Mouse (Mus musculus) ovary, adult 18-20 months (tissue): ENCODE data around the gene Hoxa2.

Source experiments
- DNase-seq: peaks from one replicate; pipeline ENCODE4 v3.0.0; 2022; ENCODE audit warnings: low spot score, mixed read lengths

Hoxa2 gene

DNA sequence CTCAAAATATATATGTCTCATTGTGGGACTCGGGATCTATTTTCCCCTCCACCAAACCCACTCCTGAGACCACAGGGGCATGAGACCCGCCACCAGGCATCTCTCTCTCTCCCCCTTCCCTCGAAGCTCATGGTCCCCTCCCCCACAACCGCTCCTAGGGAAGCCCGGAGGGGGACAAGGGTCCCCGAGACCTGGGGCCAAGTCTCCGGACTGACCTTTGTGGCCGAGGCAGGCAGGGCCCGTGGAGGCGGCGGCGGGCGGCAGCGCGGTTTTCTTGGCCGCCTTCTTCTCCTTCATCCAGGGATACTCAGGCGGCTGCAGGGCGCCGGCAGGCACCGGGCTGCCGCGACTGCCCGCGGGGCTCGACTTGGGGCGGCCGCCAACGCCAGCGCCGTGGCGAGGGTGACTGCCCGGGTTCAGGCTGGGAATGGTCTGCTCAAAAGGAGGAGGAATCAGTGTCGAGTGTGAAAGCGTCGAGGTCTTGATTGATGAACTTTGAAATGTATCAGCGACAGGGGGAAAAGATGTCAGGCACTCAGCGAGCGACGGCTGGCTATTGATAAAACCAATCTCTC lies 493 bp downstream of the Hoxa2 start:
- DNase-seq = no peak

DNA sequence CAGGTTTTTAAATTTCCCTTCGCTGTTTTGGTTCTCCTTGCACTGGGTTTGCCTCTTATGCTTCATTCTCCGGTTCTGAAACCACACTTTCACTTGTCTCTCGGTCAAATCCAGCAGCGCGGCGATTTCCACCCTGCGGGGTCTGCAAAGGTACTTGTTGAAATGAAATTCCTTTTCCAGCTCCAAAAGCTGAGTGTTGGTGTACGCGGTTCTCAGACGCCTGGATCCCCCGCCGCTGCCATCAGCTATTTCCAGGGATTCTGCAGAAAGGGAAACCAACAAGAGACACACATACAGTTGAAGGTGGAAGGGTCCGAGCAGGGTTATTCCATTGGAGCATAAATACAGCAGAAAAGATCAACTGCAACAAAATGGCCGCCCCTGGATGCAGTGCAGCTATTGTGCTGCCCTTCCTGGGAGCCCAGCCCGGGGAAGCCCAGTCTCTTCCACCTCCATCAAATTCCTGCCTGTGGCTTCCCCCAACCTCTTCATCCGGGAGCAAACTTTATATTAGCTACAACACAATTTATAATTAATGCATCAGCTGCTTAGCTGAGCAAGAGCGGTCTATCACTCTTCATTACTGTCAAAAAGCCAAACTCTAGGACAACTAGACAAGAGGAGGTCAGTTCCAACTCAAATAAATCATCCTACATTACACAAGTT lies 1.1 kb downstream of the Hoxa2 start:
- DNase-seq = no peak

GRCm38 (mm10) chr6:52162611-52163365 lies 1.8 kb downstream of the Hoxa2 start:
- DNase-seq = no peak

GRCm38 (mm10) chr6:52162093-52162380 lies 2.6 kb downstream of the Hoxa2 start:
- no peak for DNase-seq

DNA sequence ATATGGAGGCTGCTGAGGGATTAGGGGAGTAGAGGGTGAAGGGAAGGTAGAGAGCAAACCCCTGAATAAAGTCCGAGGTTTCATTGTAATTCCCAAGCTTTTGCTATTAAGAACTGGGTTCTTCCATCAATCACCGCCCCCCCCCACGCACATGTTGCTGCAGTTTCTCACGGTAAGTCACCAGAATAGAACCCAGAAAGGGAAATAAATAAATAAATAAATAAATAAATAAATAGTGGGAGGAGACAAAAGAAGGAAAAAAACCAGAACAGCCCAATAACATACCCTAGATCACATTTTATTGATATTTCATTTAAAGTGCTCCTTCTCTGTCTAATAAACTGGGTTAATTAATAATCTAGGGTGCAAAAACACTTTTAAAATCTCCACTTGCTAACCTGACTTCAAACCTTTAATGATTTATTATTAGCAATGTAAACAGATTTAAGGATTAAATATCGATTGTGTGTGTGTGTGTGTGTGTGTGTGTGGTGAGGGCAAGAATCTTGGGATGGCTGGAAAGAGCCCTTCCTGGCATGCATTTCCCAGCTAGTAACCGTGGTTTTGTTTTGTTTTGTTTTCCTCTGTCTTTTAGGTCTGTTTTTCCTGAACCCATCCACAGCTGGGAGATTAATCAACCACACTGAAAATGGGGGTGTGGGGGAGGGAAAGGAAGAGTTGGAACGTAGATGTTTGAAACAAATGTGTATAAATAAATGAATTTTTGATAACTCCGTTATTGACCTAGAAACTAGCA lies 3.1 kb downstream of the Hoxa2 start:
- no peak for DNase-seq

GRCm38 (mm10) chr6:52160511-52161335 lies 3.9 kb downstream of the Hoxa2 start:
- DNase-seq = peak; percentile 40

GRCm38 (mm10) chr6:52159979-52160378 lies 4.7 kb downstream of the Hoxa2 start:
- no peak for DNase-seq

DNA sequence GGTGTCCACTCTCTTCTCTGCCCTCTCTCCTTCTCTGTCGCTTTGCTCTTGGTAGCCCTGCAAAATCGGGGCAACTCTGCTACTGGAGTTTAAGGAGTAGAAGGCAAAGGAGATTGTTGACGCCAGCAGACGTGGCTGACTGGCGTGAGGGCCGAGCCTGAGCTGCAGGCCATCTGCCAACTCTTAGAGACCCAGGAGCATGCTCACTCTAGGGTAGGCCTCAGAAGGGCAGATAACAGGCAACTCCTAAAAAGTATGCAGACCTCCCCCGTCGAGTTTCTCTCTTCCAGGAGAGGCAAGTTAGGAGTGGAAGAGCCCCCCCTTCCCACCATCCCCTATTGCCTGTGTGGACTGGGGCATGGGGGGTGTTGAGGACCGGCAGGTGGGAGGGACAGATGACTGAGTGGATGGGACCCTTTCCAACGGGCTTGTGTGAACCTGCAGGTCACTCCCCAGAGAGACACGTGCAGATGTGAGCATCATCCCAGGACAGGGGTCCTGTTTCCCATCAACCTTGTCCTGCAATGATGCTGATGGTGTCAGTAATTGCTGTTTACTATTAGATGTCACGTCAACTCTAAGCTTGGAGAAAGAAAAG lies 5.4 kb downstream of the Hoxa2 start:
- no peak for DNase-seq

DNA sequence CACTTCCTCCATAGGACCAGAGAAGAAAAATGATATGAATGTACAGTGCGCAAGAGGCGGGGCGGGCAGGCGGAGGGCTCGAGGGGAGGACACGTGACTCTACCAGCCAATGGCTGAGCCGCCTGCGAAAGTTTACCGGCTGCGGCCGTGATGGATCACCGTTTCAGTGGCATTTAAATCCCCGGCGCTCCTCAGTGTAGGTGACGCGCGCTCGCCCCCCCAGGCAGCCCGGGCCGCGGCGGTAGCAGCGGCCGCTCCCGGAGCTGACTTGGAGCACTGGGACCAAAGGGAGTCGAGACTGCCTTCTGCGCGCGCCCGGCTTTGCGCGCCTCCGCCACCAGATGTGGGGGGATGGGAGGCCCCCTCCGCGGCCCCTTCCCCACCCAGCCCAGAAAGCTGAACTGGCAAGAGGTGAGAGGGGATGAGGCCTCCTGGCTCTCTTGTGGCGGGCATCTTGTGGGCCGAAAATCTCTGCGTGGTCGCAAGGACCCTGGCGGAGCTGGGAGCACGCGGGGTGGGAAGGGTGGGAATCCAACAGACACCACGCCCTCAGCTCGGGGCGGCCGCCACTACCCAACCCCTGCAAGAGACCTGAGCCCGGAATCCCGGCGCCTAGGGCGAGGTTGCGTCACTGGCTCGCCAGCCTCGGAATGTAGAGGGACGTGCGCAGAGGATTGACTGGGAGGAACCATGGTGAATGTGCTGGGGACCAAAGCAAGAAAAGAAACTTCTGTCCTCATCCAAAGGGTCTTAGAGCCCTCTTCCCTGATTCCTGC lies 6.2 kb downstream of the Hoxa2 start, which contains the start of gene Hoxa1:
Hoxa1 (minus strand) TSS at position 42 of the 776 bp plus-strand sequence.
- peak; percentile 44 for DNase-seq

GRCm38 (mm10) chr6:52157466-52158275 lies 7.0 kb downstream of the Hoxa2 start:
- DNase-seq = no peak

DNA sequence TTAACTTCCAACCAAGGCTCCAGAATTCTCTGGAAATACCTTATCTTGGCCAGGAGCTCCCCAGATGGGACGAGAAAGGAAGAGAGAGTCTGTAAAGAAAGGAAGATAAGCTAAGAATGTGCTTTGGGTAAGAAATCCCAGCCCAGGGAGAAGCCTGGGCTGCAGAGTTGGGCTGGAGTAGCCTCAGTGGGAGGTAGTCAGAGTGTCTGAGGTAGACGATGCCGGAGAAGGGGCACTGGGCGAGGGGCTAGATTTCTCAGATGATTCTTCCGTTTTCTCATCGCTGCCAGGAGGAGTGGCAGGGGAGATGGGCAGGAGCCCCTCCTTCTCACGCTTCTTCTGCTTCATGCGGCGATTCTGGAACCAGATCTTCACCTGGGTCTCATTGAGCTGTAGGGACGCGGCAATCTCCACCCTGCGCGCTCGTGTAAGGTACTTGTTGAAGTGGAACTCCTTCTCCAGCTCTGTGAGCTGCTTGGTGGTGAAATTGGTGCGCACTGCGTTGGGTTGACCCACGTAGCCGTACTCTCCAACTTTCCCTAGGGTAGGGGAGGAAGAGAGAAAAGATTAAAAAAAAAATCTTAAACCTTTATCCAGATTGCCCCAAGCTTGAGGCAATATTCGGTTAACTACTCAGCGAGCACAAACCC lies 8.0 kb downstream of the Hoxa2 start:
- DNase-seq = no peak

DNA sequence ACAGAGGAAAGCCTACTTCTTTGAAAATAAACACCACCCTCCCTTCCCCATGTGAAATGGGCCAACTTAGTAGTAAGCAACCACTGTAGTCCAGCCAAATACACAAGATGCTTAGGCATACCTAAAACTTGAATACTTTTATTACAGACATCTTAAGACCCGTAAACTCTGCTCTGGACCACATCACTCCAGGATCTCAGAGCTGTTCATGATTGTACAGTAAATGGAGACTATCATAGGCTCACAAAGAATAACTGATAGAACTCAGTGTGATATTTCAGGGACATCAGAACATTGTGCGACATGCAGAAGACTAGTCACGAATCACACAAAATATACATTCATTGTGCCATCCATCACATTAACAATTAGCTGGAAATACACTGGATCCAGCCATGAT lies 9.2 kb downstream of the Hoxa2 start:
- no peak for DNase-seq

GRCm38 (mm10) chr6:52154044-52154443 lies 10.6 kb downstream of the Hoxa2 start:
- no peak for DNase-seq

GRCm38 (mm10) chr6:52153270-52153669 lies 11.4 kb downstream of the Hoxa2 start:
- DNase-seq = no peak

DNA sequence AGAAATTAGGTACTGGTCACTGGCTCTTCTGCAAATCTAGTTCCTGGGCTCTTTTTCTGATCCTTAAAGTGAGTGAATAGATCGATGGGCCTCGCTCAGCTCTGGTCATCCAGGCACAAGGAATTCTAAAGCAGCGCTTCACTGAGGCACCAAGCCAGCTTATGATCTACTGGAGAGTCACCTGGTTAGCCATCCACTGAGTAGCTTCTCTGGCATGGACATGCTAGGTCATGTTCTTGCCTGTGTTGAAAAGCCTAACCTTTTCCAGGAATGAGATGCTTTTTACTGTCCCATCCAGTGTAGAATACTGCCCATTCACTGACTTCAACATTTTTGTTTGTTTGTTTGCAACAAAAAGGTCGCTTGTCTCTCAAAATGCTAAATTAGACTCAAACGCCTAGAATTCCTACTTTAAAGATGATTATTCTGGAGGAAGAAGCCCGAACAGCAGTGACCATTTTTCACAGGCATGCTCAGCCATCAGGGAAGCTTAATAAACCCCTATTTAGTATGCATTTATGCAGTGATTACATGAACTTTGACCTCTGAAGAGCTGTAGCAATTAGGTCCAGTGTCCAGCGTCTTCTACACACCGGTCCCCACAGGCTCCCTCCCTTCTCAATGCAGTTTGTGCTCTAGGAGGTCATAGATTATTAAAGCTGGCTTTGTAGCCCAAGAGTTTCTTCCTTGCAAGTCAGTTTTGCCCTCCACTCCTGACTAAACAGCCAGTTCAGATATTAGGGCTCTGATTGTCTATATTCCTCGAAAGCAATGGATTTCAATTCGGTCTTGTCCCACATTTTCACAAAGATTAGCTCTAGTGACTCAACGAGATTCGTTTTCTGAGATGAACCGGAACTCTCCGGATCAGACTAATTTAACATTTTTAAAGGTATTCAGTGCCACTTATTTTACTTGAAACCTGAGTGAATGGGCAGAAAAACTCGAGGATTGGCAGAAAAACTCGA lies 12.1 kb downstream of the Hoxa2 start:
- DNase-seq = no peak

GRCm38 (mm10) chr6:52151571-52151970 lies 13.1 kb downstream of the Hoxa2 start:
- DNase-seq = no peak

GRCm38 (mm10) chr6:52150401-52150966 lies 14.1 kb downstream of the Hoxa2 start:
- no peak for DNase-seq

GRCm38 (mm10) chr6:52139115-52139514 lies 25.5 kb downstream of the Hoxa2 start:
- DNase-seq = no peak
